Mouse (Mus musculus): ENCODE data around the gene Hist2h3c1.
A peak's percentile ranks its signal among the peaks of the same experiment; 100 is the strongest.
"Not testable (repeated sequence)": the region's sequence is repeated elsewhere in the genome, so short reads cannot be mapped to it uniquely, and the experiment has no call there.

Gene Hist2h3c1

DNA sequence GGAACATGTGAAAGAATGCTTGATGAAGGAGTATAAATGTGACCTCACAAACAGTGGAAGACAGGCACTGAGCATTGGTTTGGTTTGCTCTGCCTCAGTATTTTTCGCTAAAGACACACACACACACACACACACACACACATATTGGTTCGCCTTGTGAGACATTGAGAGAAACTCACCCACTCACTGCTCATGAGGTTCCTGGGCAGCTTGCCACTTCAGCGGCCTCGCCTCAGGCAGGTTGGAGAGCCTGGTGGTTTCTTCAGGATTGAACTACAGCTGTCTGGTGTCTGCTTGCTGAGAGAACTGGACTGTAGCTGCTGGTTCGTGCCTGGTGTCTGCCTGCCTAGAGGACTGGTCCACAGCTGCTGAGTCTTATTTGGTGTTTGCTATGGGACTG, 13.7 kb downstream of the Hist2h3c1 start:
- no peak for DNase-seq

DNA sequence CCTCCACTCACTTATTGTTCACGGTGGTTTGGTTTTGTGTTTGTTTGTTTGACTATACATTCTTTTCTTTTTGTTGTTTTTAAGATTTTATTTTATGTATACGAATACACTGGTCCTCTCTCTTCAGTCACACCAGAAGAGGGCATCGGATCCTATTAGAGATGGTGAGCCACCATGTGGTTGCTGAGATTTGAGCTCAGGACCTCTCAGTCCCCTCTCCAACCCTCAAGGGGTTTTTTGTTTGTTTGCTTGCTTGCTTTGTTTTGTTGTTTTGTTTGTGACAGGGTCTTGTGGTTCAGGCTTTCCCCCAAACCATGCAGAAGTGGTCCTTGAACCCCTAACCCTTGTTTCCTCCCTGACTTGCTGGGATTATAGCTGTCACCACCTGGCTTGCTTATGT, 15.1 kb downstream of the Hist2h3c1 start:
- DNase-seq: no peak

DNA sequence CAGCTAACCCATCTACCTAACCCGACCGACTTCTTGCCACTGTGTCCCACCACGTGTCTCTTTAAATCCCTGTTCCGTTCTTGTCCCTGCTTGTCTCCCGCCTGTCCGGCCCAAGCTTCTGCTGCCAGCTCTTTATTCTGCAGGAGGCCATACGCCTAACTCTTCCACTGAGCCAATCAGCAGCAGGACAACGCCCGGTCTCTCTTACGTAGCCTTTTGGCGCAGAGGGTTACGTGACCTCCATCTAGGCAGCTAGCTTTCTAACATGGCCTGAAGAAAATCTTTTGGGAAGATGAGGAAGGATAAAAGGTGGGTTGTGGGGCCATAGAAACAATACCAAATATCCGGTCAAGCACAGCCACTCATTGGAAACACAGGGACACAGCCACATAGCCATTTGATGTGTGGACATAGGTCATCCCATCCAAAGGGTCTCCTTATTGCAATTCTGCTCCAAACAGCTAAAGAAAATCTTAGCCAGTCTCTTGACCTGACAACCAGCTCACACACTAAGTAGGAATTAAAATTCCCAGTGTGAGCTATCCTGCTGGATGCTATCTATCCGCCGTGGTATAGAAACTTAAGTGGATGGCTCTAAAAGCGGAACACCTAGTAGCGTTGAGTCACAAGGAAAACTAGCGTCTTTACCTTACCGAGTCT, 15.9 kb downstream of the Hist2h3c1 start:
- DNase-seq: peak; percentile 76 to 84

DNA sequence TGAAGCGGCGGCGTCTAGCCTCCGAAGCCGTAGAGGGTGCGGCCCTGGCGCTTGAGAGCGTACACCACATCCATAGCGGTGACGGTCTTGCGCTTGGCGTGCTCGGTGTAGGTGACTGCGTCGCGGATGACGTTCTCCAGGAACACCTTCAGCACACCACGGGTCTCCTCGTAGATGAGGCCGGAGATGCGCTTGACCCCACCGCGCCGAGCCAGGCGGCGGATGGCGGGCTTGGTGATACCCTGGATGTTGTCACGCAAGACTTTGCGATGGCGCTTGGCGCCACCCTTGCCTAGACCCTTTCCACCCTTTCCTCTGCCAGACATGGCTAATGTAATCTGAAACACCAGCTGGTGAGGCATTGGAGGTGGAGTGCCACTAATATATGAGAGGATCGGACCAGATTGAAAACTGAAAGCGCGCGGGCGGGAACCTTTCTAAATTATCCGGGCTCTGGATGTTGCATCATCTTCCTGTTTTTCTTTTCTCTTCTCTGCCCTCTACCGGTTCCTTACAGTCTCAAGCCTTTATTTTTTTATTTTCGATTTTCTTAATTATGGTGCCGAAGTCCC, 16.6 kb downstream of the Hist2h3c1 start, which contains the start of gene Hist2h4:
Hist2h4 (minus strand) TSS at position 333 of the 572 bp plus-strand sequence.
- DNase-seq: peak; percentile 97

DNA sequence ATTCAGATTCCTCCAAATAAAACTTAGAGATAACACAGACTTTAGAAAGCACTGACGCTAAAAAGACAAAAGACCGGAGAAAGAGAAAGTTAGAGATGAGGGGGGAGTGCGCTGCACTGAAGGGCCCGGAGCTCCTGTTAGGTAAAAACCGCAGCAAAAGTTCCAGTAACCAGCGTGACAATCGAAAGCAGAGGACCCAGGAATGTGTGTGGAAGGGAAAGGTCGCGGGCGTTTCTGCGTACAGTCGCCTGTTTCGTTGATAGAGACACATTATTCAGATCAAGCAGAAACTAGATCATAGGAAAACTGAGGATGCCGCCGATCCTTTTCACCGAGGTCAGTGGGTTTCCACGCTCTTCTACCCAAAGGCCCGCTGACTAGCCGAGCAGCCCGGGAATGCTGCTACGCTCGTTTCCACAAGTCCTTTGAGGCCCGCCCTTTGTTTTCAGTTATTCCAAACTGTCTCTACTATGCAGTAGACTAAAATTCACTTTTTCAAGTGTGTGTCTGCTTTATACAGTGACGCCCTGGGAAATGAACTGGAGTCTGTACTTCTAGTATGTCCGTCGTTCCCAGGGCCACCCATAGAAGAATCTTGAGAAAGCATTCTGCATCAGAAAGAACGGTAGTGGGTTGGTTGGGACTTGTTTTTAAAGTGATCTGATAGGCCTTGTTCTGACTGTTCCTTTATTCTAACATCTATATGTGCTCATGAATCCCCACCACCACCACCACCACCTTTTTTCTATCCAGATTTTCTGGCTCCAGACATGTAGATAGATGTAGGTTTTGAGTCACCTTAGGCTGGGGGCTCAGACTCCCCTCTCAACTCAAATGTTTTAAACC, 17.3 kb downstream of the Hist2h3c1 start:
- peak in 1 of 2 experiments; percentile 55 for DNase-seq

DNA sequence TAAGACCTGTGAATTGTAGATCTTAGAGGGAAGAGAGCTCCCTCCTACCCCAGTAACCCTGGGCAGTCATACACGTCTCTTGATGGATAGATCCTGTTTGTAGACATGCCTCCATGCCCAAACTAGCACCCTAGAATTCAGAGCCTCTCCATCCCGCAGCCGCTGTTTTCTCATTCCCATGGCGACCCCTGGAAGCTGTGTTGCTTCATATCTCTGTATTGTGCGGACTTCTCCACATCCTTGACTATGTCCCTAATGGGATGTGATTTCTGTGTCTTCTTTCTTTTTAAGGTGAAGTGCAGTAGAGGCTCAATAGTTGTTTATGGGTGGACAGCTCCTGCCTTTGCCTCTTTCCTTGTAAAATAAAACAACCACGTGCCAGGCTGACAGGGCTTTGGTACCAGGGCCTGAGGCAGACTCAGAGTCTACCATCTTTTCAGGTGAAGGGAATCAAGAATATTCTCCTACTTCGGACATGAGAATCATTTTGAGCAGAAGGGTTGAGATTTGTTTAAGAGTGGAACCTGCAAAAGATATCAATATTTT, 18.0 kb downstream of the Hist2h3c1 start:
- no peak for DNase-seq

DNA sequence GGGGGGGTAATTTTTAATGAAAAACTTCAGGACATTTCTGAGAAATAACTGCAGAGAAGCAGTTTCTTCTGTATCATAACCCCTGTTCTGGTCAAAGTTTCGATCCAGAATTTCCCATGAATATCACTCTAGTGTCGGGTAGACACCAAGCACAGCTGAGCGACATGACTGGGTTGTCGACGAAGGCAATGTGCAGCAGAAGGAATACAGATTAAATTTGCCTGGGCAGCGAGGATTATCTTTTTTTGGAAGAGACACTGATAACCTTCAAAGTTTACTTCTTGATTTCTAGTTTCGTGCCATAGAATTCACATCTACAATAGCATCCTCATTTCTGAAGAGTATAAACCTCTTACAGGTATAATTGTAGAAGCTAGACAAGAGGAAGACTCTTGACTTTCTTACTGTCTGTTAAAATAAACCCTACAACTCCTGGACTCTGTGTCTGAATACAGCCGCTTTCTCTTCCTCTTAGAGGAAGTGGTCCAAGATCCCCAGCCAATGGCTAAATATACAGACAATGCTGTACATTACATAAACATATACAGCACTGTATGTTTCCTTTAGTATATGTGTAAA, 19.7 kb downstream of the Hist2h3c1 start:
- DNase-seq: no peak

DNA sequence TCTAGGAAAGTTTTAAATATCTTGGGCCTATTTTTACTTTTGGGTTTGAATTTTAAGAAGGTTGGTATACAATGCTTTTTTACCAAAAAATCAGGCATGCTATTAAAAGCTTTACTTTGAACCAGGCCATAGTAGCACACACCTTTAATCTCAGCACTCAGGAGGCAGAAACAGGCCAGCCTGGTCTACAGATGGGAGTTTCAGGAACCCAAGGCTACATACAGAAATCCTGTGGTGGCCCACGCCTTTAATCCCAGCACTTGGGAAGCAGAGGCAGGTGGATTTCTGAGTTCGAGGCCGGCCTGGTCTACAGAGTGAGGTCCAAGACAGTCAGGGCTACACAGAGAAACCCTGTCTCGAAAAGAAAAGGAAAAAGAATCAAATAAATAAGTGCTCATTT, 21.1 kb downstream of the Hist2h3c1 start:
- no peak for DNase-seq

DNA sequence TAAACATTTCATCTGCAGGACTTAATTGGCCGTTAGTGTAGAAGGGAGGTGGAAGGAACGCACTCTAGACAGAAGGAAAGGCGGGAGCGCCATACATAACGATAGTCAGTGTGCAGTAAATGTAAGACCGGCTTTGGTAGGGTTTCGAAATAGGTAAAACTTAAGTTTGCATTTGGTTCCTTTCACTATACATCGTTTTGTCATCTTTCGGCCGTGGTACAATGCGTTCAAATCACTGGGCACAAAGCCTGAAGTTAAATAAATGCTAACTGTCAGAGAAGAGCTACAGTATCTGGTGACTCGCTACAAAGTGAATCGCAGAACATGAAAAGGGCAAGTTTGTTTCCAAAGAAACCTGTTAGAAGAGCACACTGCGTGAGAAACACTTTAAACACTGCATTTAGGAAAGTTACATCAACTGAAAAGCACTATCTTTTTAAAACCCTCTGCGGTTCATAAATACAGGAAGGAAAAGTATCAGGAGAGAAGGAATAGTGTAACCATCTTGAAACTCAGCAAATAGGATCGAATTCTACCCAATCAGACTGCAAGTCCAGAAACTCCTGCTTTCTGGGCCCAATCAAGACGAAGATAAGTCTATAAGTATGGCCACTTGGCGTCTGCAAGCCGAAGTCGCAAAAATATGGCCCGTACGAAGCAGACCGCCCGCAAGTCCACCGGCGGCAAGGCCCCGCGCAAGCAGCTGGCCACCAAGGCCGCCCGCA, 21.7 kb downstream of the Hist2h3c1 start, which contains the start of gene Hist2h3b:
Hist2h3b (plus strand) TSS at position 604 of the 725 bp plus-strand sequence.
- peak; percentile 83 to 86 for DNase-seq

DNA sequence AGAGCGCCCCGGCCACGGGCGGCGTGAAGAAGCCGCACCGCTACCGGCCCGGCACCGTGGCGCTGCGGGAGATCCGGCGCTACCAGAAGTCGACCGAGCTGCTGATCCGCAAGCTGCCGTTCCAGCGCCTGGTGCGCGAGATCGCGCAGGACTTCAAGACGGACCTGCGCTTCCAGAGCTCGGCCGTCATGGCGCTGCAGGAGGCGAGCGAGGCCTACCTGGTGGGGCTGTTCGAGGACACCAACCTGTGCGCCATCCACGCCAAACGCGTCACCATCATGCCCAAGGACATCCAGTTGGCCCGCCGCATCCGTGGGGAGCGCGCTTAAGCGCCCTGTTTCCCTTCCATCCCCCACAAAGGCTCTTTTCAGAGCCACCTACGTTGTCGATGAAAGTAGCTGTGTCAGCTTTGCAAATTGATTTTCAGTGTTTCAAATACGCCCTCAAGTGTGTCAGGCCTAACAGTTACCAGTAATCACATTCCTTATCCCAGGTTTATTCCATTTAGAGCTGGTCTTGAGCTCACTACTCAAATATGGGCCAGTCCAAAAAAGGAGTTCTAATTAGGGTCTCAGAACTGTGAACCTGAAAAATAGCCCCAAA, 22.4 kb downstream of the Hist2h3c1 start:
- peak in 1 of 2 experiments; percentile 14 for DNase-seq

DNA sequence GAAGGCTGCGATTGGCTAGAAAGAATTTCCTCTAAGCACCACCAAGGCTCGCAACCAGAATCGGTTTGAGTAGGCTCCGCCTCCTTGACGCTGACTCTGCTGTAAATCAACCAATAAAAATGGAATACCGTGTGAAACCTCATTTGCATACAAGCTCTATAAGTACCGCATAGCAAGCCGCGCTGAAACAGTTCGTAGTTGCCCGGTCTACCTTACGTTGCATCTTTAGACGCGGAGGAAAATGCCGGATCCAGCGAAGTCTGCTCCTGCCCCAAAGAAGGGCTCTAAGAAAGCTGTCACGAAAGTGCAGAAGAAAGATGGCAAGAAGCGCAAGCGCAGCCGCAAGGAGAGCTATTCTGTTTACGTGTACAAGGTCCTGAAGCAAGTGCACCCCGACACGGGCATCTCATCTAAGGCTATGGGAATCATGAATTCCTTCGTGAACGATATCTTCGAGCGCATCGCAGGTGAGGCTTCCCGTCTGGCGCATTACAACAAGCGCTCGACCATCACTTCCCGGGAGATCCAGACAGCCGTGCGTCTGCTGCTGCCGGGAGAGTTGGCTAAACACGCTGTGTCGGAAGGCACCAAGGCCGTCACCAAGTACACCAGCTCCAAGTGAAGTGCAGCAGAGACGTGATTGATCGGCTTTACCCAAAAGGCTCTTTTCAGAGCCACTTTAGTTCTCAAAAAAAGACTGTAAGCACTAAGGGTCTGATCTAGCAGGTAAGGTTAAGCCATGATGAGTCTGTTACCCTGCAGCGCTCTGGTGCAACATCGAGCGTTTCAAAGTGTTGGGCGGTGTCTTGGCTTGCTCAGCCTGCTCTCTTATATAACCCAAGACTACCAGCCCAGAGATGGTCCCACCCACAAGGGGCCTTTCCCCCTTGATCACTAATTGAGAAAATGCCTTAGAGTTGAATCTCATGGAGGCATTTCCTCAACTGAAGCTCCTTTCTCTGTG, 23.3 kb downstream of the Hist2h3c1 start, which contains the start of gene Hist2h2bb:
Hist2h2bb (plus strand) TSS at position 242 of the 964 bp plus-strand sequence.
- peak; percentile 94 to 96 for DNase-seq

DNA sequence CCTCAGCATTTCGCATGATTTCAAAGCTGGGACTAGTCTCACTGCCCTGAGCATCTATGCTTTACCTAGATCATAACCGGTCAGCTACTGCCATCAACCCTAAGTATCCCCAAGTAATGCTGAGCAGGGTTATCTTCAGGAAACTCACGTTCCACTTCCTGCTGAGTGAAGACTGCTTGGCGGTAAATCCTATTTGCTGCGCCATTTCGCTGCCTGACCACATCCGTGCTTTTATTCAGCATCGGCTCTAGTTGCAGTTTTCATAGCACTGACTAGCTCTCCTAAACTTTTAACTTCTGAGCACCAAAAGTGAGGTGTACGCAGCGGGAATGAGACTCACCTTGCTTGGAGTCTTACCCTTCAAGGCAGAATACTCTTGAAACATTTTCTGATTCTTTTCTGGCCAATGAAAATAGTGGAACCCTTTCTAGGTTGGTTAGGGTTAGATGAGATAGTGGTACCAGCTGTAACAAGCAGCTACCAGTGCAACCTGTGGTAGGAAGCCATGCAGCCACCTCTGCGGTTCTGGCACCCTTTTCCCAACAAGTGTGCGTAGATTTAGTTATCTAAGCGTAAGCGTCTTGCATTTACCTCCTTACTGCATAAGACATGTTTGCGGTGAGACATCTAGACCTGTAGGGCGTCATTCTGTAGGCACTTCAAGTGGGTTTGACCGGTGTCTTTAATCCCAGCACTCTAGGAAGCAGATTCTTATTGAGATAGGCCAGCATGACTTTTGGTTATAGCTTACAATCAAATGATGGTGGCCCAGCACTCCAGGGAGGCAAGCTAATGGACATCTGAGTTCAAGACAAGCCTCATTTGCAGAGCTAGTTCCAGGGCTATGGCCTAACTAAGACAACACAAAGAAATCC, 27.3 kb downstream of the Hist2h3c1 start:
- DNase-seq: no peak

DNA sequence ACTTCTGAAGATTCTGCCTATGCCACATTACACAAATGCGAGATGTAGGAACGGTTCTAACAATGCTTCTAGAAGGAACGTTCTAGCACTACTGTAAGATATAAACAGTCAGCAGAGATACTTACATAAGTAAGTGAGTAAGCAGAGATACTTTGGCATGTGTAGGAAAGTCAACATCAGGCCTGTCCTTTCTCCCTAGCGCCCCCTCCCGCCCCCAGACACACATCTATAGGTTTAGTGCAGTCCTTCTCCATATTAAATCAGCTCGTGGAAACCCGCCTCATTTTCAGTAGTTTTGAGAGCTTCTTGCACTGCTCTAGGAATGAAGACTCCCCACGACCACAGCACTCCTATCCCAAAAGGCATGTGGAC, 30.9 kb downstream of the Hist2h3c1 start:
- DNase-seq: no peak

DNA sequence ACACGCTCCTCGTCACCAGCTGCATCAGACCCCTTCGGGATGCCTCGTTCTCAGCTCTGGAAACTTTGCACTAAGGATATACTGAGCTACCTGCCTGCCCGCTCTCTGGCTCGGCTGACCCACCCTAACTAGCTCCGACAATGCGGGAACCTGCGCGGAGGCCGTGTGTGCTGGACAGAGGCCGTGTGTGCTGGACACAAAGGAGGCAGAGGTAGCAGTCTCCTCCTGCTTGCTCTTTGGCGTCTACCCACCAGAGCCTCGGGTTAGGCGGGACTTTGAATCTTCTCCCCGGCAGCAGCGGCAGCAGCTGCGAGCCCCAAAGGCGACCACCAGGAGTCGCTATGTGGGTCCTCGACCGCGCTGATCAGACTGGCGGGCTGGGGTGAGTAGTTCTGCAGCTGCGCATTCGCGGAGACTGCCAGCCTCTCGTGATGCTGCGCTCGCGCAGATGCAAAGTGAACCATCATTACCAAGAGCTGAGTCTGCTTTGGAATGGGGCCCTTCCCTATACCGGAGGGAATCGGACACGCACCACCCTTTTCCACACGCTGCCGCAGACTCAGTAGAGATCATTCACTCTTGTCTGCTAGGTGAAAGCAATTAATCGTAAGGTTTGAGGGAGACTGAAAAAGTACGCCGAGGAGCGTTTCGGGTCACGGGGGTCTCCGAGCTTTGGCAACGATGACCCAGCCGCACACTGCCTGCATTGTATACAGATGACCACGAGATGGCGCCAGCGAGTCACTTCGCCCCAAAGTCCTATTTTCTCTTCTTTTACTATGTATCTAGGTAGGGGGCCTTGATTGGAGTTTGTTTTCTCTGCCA, 31.5 kb downstream of the Hist2h3c1 start:
- peak; percentile 80 to 82 for DNase-seq

DNA sequence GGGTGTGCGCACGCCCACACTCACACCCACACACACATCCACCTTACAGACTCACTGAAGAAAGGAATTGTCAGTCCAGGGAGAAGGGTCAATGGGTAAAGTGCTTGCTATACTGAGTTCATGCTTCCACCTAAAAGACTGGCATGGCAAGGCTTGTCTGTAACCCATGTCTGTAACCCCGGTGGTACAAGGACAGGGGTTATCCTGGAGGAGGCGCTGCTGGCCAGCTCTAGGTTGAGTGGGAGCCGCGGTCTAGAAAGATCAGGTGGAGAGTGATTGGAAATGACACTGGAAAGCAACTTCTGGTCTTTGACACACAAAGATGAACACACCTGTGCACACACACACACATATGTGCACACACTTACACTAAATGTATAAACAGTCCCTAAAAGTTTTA, 34.2 kb downstream of the Hist2h3c1 start:
- DNase-seq: no peak

DNA sequence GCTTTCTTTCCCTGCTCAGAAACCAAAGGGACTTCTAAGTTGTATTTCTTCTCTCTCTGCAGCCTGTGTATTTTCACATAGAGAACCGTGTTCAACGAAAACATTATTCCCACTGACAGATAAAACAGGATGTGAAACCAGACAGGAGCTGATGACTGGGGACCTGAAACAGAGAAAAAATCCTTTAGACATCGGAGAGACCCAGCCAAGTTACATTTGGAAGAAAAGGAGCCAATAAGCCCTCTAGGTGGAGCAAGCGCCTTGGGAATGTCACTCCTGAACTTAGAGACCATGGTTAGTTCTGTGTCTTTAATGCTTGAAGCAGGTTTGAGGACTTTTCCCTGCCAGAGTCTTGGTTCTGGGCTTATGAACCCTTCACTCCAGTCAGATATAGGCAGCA, 38.0 kb downstream of the Hist2h3c1 start:
- DNase-seq: peak in 1 of 2 experiments; percentile 24

DNA sequence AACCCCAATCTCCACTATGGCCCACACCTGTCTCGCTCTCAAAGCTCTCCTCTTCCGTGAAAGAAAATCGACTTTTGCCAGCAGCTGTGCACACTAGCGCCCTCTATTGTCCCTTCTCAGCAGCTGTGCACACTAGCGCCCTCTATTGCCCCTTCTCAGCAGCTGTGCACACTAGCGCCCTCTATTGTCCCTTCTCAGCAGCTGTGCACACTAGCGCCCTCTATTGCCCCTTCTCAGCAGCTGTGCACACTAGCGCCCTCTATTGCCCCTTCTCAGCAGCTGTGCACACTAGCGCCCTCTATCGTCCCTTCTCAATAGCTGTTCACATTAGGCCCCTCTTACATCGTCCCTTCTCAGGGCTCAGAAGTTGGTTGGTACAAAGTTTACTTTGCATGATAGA, 40.8 kb downstream of the Hist2h3c1 start:
- DNase-seq: not testable (repeated sequence)

DNA sequence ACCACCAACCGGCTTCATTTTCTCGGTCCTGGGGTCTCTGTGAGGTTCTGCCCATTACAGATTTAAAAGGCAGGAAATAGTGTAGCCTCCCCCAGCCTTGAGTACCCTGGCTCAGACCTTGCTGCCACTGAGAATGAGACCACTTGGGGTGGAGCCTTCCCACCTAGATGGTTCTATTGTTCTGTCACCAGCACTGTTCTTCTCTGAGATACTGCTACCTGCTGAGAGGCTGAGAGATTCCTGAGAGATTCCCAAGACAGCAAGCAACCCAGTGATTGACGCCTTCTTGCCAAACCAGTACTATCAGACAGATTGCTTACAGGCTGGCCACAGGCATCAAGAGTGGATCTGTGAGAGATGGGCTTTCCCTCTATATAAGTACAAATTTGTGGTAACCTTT, 42.7 kb downstream of the Hist2h3c1 start:
- no peak for DNase-seq

DNA sequence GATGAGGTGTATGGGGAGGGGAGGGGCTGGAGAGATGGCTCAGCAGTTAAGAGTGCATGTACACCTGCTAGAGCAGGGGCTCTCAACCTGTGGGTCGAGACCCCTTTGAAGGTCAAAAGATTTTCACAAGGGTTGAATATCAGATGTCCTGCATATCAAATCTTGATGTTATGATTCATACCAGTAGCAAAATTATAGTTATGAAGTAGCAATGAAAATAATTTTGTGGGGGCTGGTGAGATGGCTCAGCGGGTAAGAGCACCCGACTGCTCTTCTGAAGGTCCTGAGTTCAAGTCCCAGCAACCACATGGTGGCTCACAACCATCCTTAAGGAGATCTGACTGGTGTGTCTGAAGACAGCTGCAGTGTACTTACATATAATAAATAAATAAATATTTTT, 44.2 kb downstream of the Hist2h3c1 start:
- DNase-seq: not testable (repeated sequence)
